Mouse (Mus musculus) forelimb bud, embryonic 11.5 days (tissue): ENCODE measurements around the gene 6330409D20Rik.

Source experiments
- DNase-seq: peaks from one replicate; pipeline ENCODE4 v3.0.0-alpha.2; 2012; ENCODE audit warnings: low read depth, low spot score

The 6330409D20Rik gene

GRCm38 (mm10) chr2:32756674-32757055, 15.8 kb upstream of the 6330409D20Rik start:
- no peak for DNase-seq

- DNase-seq = no peak
Observed at GRCm38 (mm10) chr2:32752181-32752580, 11.4 kb upstream of the 6330409D20Rik start.

GRCm38 (mm10) chr2:32751665-32752033, 10.8 kb upstream of the 6330409D20Rik start:
- no peak for DNase-seq

- peak; percentile 82 for DNase-seq
Observed at GRCm38 (mm10) chr2:32750887-32751664, 10.3 kb upstream of the 6330409D20Rik start.

- DNase-seq = no peak
Observed at GRCm38 (mm10) chr2:32750199-32750598, 9.4 kb upstream of the 6330409D20Rik start.

- DNase-seq = no peak
Observed at GRCm38 (mm10) chr2:32749082-32749481, 8.3 kb upstream of the 6330409D20Rik start.

GRCm38 (mm10) chr2:32744272-32744982, 3.6 kb upstream of the 6330409D20Rik start:
- DNase-seq = no peak

- no peak for DNase-seq
Observed at GRCm38 (mm10) chr2:32742173-32742531, 1.3 kb upstream of the 6330409D20Rik start.

- DNase-seq = no peak
Observed at GRCm38 (mm10) chr2:32741273-32742172, 707 bp upstream of the 6330409D20Rik start.

- no peak for DNase-seq
Observed at GRCm38 (mm10) chr2:32739311-32739710, 1.5 kb downstream of the 6330409D20Rik start.

- DNase-seq = no peak
Observed at GRCm38 (mm10) chr2:32737008-32737407, 3.8 kb downstream of the 6330409D20Rik start.

- no peak for DNase-seq
Observed at GRCm38 (mm10) chr2:32736306-32736829, 4.4 kb downstream of the 6330409D20Rik start.

- DNase-seq = no peak
Observed at GRCm38 (mm10) chr2:32734933-32735332, 5.9 kb downstream of the 6330409D20Rik start.

- DNase-seq = no peak
Observed at GRCm38 (mm10) chr2:32734480-32734879, 6.3 kb downstream of the 6330409D20Rik start.

- DNase-seq = no peak
Observed at GRCm38 (mm10) chr2:32732695-32733094, 8.1 kb downstream of the 6330409D20Rik start.

GRCm38 (mm10) chr2:32731911-32732310, 8.9 kb downstream of the 6330409D20Rik start:
- DNase-seq = no peak

- DNase-seq = peak; percentile 76
Observed at GRCm38 (mm10) chr2:32730854-32731253, 10.0 kb downstream of the 6330409D20Rik start.

GRCm38 (mm10) chr2:32729547-32729946, 11.3 kb downstream of the 6330409D20Rik start:
- no peak for DNase-seq

GRCm38 (mm10) chr2:32728463-32728862, 12.4 kb downstream of the 6330409D20Rik start:
- no peak for DNase-seq

- DNase-seq = peak; percentile 95
Observed at GRCm38 (mm10) chr2:32727435-32727834, 13.4 kb downstream of the 6330409D20Rik start.
